Mouse (Mus musculus) gastrocnemius, adult 2 months (tissue): ENCODE results near the gene Mansc4. TPM values are rescaled to one million over a fixed set of nuclear protein-coding genes. Genes with fewer than 3 reads are reported as not detected.
A peak's percentile ranks its signal among the peaks of the same experiment; 100 is the strongest.

ENCODE experiments used
- DNase-seq: peaks from one replicate; pipeline ENCODE4 v3.0.0; 2022
- H3K27ac ChIP-seq: fragments of 200-600 bp; 2 replicates; pipeline ENCODE4 v1.8.1; 2022; ENCODE audit warnings: mild to moderate bottlenecking
- H3K4me3 ChIP-seq: fragments of 200-600 bp; 2 replicates; pipeline ENCODE4 v1.8.1; 2022; ENCODE audit warnings: mild to moderate bottlenecking, moderate library complexity
- CTCF ChIP-seq: fragments of 200-600 bp; IDR thresholded peaks from 2 replicates; pipeline ENCODE4 v1.8.1; 2022; ENCODE audit warnings: antibody characterized with exemption, mild to moderate bottlenecking, moderate library complexity
- intact Hi-C: fragments of 180-260 bp; cut with DNase I; formaldehyde crosslinking; loops from one replicate; pipeline ENCODE4 v1.15.1; 2025
- total RNA-seq, 2 experiments: library from RNA; stranded (reverse); gene quantifications; 2 replicates each; pipeline ENCODE4 v1.2.3; 2021

The Mansc4 gene
- total RNA-seq, 2 experiments from 2014 or later: not detected

- intact Hi-C loops: no loop called here
- H3K27ac ChIP-seq: peak overlapping the region; percentile 73
- H3K4me3 ChIP-seq: no peak overlapping the region
- no peak for TF ChIP-seq CTCF
- no peak for DNase-seq
Measured at GRCm38 (mm10) chr6:147064226-147064943, 22.4 kb downstream of the Mansc4 start.

- Histone ChIP-seq H3K4me3 (no peak overlapping the region), H3K27ac (peak overlapping the region; percentile 73)
- intact Hi-C loops: no loop called here
- DNase-seq: peak; percentile 61
- no peak for TF ChIP-seq CTCF
Measured at GRCm38 (mm10) chr6:147062694-147063093, 24.1 kb downstream of the Mansc4 start.

GRCm38 (mm10) chr6:147062034-147062433 is 24.8 kb downstream of the Mansc4 start:
- H3K27ac ChIP-seq: peak overlapping the region; percentile 73
- no peak overlapping the region for H3K4me3 ChIP-seq
- TF ChIP-seq CTCF: no peak
- intact Hi-C loops: no loop called here
- DNase-seq: no peak

GRCm38 (mm10) chr6:147061630-147062029 is 25.2 kb downstream of the Mansc4 start:
- no peak for TF ChIP-seq CTCF
- Histone ChIP-seq H3K4me3 (no peak overlapping the region), H3K27ac (no peak overlapping the region)
- intact Hi-C loops: no loop called here
- no peak for DNase-seq

GRCm38 (mm10) chr6:147059326-147059725 is 27.5 kb downstream of the Mansc4 start:
- H3K27ac ChIP-seq: no peak overlapping the region
- no peak for TF ChIP-seq CTCF
- intact Hi-C loops: no loop called here
- no peak for DNase-seq
- H3K4me3 ChIP-seq: no peak overlapping the region

- peak overlapping the region; percentile 24; the same call in 1 of the 2 replicates for H3K27ac ChIP-seq
- TF ChIP-seq CTCF: no peak
- intact Hi-C loops: no loop called here
- DNase-seq: no peak
- no peak overlapping the region for H3K4me3 ChIP-seq
Measured at GRCm38 (mm10) chr6:147055374-147055977, 31.4 kb downstream of the Mansc4 start.

GRCm38 (mm10) chr6:147053785-147054646 is 32.8 kb downstream of the Mansc4 start:
- H3K4me3 ChIP-seq: no peak overlapping the region
- DNase-seq: no peak
- H3K27ac ChIP-seq: no peak overlapping the region
- TF ChIP-seq CTCF: no peak
- intact Hi-C loops: no loop called here

GRCm38 (mm10) chr6:147052440-147052839 is 34.4 kb downstream of the Mansc4 start:
- no peak for DNase-seq
- H3K4me3 ChIP-seq: no peak overlapping the region
- intact Hi-C loops: no loop called here
- H3K27ac ChIP-seq: no peak overlapping the region
- no peak for TF ChIP-seq CTCF

- intact Hi-C loops: no loop called here
- DNase-seq: no peak
- TF ChIP-seq CTCF: no peak
- Histone ChIP-seq H3K4me3 (no peak overlapping the region), H3K27ac (no peak overlapping the region)
Measured at GRCm38 (mm10) chr6:147051666-147052065, 35.2 kb downstream of the Mansc4 start.

GRCm38 (mm10) chr6:147049239-147049805 is 37.5 kb downstream of the Mansc4 start:
- DNase-seq: no peak
- TF ChIP-seq CTCF: no peak
- Histone ChIP-seq H3K4me3 (no peak overlapping the region), H3K27ac (no peak overlapping the region)
- intact Hi-C loops: no loop called here

- H3K27ac ChIP-seq: peak overlapping the region; percentile 97; the same call in 1 of the 2 replicates
- H3K4me3 ChIP-seq: peak overlapping the region; percentile 80
- intact Hi-C loops: no loop called here
- TF ChIP-seq CTCF: no peak
- DNase-seq: no peak
Measured at GRCm38 (mm10) chr6:147043633-147044032, 43.2 kb downstream of the Mansc4 start.
